Mouse (Mus musculus): ENCODE data around the gene Pglyrp3. TPM values are rescaled to one million over a fixed set of nuclear protein-coding genes. Genes with fewer than 3 reads are reported as not detected.
A peak's percentile ranks its signal among the peaks of the same experiment; 100 is the strongest.
"Not testable (repeated sequence)": the region's sequence is repeated elsewhere in the genome, so short reads cannot be mapped to it uniquely, and the experiment has no call there.

The Pglyrp3 gene
- not detected in 2 replicates for polyA plus RNA-seq (2014; fragmentation: Nextera tagmentation; extraction: Ambion mirVana)

- H3K36me3 ChIP-seq (ENCODE audit: control insufficient read depth, insufficient read depth, low read length), result no peaks in the 10 kb centered on the region
- H3K4me2 ChIP-seq (ENCODE audit: low read depth, low read length), result no peak within 1 kb of the TSS
- no peak within 1 kb of the TSS for H3K9ac ChIP-seq (replicated peaks; ENCODE audit: low read depth, low read length)
- H3K4me1 ChIP-seq (ENCODE audit: control insufficient read depth, insufficient read depth, low read length), result no peaks in the 10 kb centered on the region
- H3K9me3 ChIP-seq (ENCODE audit: control insufficient read depth, low read length), result no peaks in the 10 kb centered on the region
- no peaks in the 10 kb centered on the region for H3K27me3 ChIP-seq (ENCODE audit: control insufficient read depth, insufficient read depth, low read length)
- no peak within 1 kb of the TSS for H3K27ac ChIP-seq (ENCODE audit: low read depth, low read length)
- WGBS, result 74% methylated on average over 1 of the region's 1 CpGs
- no peak for ATAC-seq (ENCODE audit: low read depth)
- no peak within 1 kb of the TSS for H3K4me3 ChIP-seq (ENCODE audit: low read depth, low read length)
Measured at GRCm38 (mm10) chr3:92014283-92014682, at the start of gene Pglyrp3. TSS of gene Pglyrp3 (plus strand) at chr3:92014583.

GRCm38 (mm10) chr3:92011001-92011400 lies 3.4 kb upstream of the Pglyrp3 start:
- Histone ChIP-seq H3K9ac (replicated peaks; ENCODE audit: low read depth, low read length) (no peak overlapping the region), H3K4me1 (ENCODE audit: control insufficient read depth, insufficient read depth, low read length) (no peaks in the 10 kb centered on the region), H3K9me3 (ENCODE audit: control insufficient read depth, low read length) (no peaks in the 10 kb centered on the region), H3K4me2 (ENCODE audit: low read depth, low read length) (no peak overlapping the region), H3K27ac (ENCODE audit: low read depth, low read length) (no peak overlapping the region), H3K4me3 (ENCODE audit: low read depth, low read length) (no peak overlapping the region), H3K27me3 (ENCODE audit: control insufficient read depth, insufficient read depth, low read length) (no peaks in the 10 kb centered on the region), H3K36me3 (ENCODE audit: control insufficient read depth, insufficient read depth, low read length) (no peaks in the 10 kb centered on the region)
- no peak for ATAC-seq (ENCODE audit: low read depth)
- WGBS, result 91% methylated on average over 1 of the region's 1 CpGs

- 66% methylated on average over 24 of the region's 24 CpGs for WGBS
Measured at GRCm38 (mm10) chr3:92024541-92024940, 10.2 kb downstream of the Pglyrp3 start.

GRCm38 (mm10) chr3:92033203-92033602 lies 18.8 kb downstream of the Pglyrp3 start:
- Histone ChIP-seq H3K36me3 (ENCODE audit: control insufficient read depth, insufficient read depth, low read length) (no peaks in the 10 kb centered on the region), H3K4me1 (ENCODE audit: control insufficient read depth, insufficient read depth, low read length) (no peaks in the 10 kb centered on the region), H3K27me3 (ENCODE audit: control insufficient read depth, insufficient read depth, low read length) (no peaks in the 10 kb centered on the region), H3K4me3 (ENCODE audit: low read depth, low read length) (no peak overlapping the region), H3K27ac (ENCODE audit: low read depth, low read length) (no peak overlapping the region), H3K9me3 (ENCODE audit: control insufficient read depth, low read length) (no peaks in the 10 kb centered on the region), H3K9ac (replicated peaks; ENCODE audit: low read depth, low read length) (no peak overlapping the region), H3K4me2 (ENCODE audit: low read depth, low read length) (no peak overlapping the region)
- 46% methylated on average over 2 of the region's 2 CpGs for WGBS
- ATAC-seq (ENCODE audit: low read depth), result no peak

More at GRCm38 (mm10) chr3:92024541-92024940, 10.2 kb downstream of the Pglyrp3 start:
- H3K4me3 ChIP-seq (ENCODE audit: low read depth, low read length); H3K27me3 ChIP-seq (ENCODE audit: control insufficient read depth, insufficient read depth, low read length); H3K4me2 ChIP-seq (ENCODE audit: low read depth, low read length); H3K36me3 ChIP-seq (ENCODE audit: control insufficient read depth, insufficient read depth, low read length); H3K9ac ChIP-seq (replicated peaks; ENCODE audit: low read depth, low read length); H3K9me3 ChIP-seq (ENCODE audit: control insufficient read depth, low read length); ATAC-seq (ENCODE audit: low read depth); H3K4me1 ChIP-seq (ENCODE audit: control insufficient read depth, insufficient read depth, low read length); H3K27ac ChIP-seq (ENCODE audit: low read depth, low read length): not testable (repeated sequence)

- Histone ChIP-seq H3K4me1 (ENCODE audit: control insufficient read depth, insufficient read depth, low read length) (no peaks in the 10 kb centered on the region), H3K9ac (replicated peaks; ENCODE audit: low read depth, low read length) (no peak overlapping the region), H3K4me2 (ENCODE audit: low read depth, low read length) (no peak overlapping the region), H3K9me3 (ENCODE audit: control insufficient read depth, low read length) (no peaks in the 10 kb centered on the region), H3K36me3 (ENCODE audit: control insufficient read depth, insufficient read depth, low read length) (no peaks in the 10 kb centered on the region), H3K4me3 (ENCODE audit: low read depth, low read length) (no peak overlapping the region), H3K27ac (ENCODE audit: low read depth, low read length) (no peak overlapping the region), H3K27me3 (ENCODE audit: control insufficient read depth, insufficient read depth, low read length) (no peaks in the 10 kb centered on the region)
- WGBS, result 67% methylated on average over 1 of the region's 1 CpGs
- ATAC-seq (ENCODE audit: low read depth), result no peak
Measured at GRCm38 (mm10) chr3:92033892-92034291, 19.5 kb downstream of the Pglyrp3 start.

GRCm38 (mm10) chr3:92050382-92051054 lies 36.1 kb downstream of the Pglyrp3 start:
- peak; percentile 56; the same call in 1 of the 2 replicates for ATAC-seq (ENCODE audit: low read depth)
- no peaks in the 10 kb centered on the region for H3K4me1 ChIP-seq (ENCODE audit: control insufficient read depth, insufficient read depth, low read length)
- H3K9ac ChIP-seq (replicated peaks; ENCODE audit: low read depth, low read length), result no peak overlapping the region
- WGBS, result 58% methylated on average over 6 of the region's 6 CpGs
- H3K36me3 ChIP-seq (ENCODE audit: control insufficient read depth, insufficient read depth, low read length), result no peaks in the 10 kb centered on the region
- H3K4me3 ChIP-seq (ENCODE audit: low read depth, low read length), result no peak overlapping the region
- no peaks in the 10 kb centered on the region for H3K9me3 ChIP-seq (ENCODE audit: control insufficient read depth, low read length)
- H3K27ac ChIP-seq (ENCODE audit: low read depth, low read length), result no peak overlapping the region
- no peak overlapping the region for H3K4me2 ChIP-seq (ENCODE audit: low read depth, low read length)
- no peaks in the 10 kb centered on the region for H3K27me3 ChIP-seq (ENCODE audit: control insufficient read depth, insufficient read depth, low read length)

- no peaks in the 10 kb centered on the region for H3K36me3 ChIP-seq (ENCODE audit: control insufficient read depth, insufficient read depth, low read length)
- peak; percentile 92 for ATAC-seq (ENCODE audit: low read depth)
- WGBS, result under 1% methylated on average over 68 of the region's 82 CpGs
- H3K4me1 ChIP-seq (ENCODE audit: control insufficient read depth, insufficient read depth, low read length), result no peaks in the 10 kb centered on the region
- no peaks in the 10 kb centered on the region for H3K9me3 ChIP-seq (ENCODE audit: control insufficient read depth, low read length)
- peak overlapping the region; percentile 68 for H3K4me3 ChIP-seq (ENCODE audit: low read depth, low read length)
- H3K27me3 ChIP-seq (ENCODE audit: control insufficient read depth, insufficient read depth, low read length), result no peaks in the 10 kb centered on the region
- H3K27ac ChIP-seq (ENCODE audit: low read depth, low read length), result peak overlapping the region; percentile 97
- peak overlapping the region; percentile 84 for H3K9ac ChIP-seq (replicated peaks; ENCODE audit: low read depth, low read length)
- H3K4me2 ChIP-seq (ENCODE audit: low read depth, low read length), result peak overlapping the region; percentile 67
Measured at GRCm38 (mm10) chr3:92080462-92081284, 66.3 kb downstream of the Pglyrp3 start.
